Mouse (Mus musculus) heart, embryonic 14.5 days (tissue): ENCODE measurements around the gene Fam155a. TPM values are rescaled to one million over a fixed set of nuclear protein-coding genes. Genes with fewer than 3 reads are reported as not detected.
A peak's percentile ranks its signal among the peaks of the same experiment; 100 is the strongest.

Source experiments
- ATAC-seq: fragments of 200-750 bp; cut with Nextera tagmentation; 2 replicates; pipeline ENCODE4 v1.8.0; 2017; ENCODE audit warnings: low read depth, moderate TSS enrichment; ENCODE audit not compliant: insufficient number of reproducible peaks, insufficient read depth, low FRiP score
- H3K27ac ChIP-seq, 2 experiments: fragments of 200-500 bp in 1 of 2; fragments of 300-500 bp in 1 of 2; sonication (generic) in 1 of 2; replicated peaks in 1 of 2; 2 replicates each; pipeline ENCODE4 v1.5.1; 2012 to 2014; ENCODE audit warnings: low read depth in 2 of 2, low read length in 2 of 2, control low read depth in 1 of 2, mild to moderate bottlenecking in 1 of 2, mixed read lengths in 1 of 2; ENCODE audit not compliant: control insufficient read depth in 1 of 2, insufficient read depth in 1 of 2
- H3K27me3 ChIP-seq: fragments of 300-500 bp; sonication (generic); 2 replicates; pipeline ENCODE4 v1.6.1; 2014; ENCODE audit warnings: mild to moderate bottlenecking, low read length, control low read depth; ENCODE audit not compliant: control insufficient read depth, insufficient read depth
- H3K36me3 ChIP-seq: fragments of 300-500 bp; sonication (generic); 2 replicates; pipeline ENCODE4 v1.6.1; 2014; ENCODE audit warnings: mild to moderate bottlenecking, control low read depth, low read length, mixed read lengths; ENCODE audit not compliant: control insufficient read depth, insufficient read depth
- H3K4me1 ChIP-seq, 2 experiments: fragments of 200-500 bp in 1 of 2; fragments of 300-500 bp in 1 of 2; sonication (generic) in 1 of 2; 2 replicates each; pipeline ENCODE4 v1.6.1; 2012 to 2014; ENCODE audit warnings: low read length in 2 of 2, control low read depth in 1 of 2, mixed read lengths in 1 of 2; ENCODE audit not compliant: control insufficient read depth in 2 of 2, insufficient read depth in 2 of 2
- H3K4me2 ChIP-seq: fragments of 300-500 bp; sonication (generic); 2 replicates; pipeline ENCODE4 v1.6.1; 2014; ENCODE audit warnings: mild to moderate bottlenecking, low read length
- H3K4me3 ChIP-seq, 2 experiments: fragments of 200-500 bp in 1 of 2; fragments of 300-500 bp in 1 of 2; sonication (generic) in 1 of 2; 2 replicates each; pipeline ENCODE4 v1.5.1; 2012 to 2014; ENCODE audit warnings: low read length in 2 of 2, mild to moderate bottlenecking in 2 of 2, control low read depth in 1 of 2, low read depth in 1 of 2, moderate library complexity in 1 of 2; ENCODE audit not compliant: control insufficient read depth in 1 of 2, insufficient read depth in 1 of 2
- H3K9ac ChIP-seq: fragments of 300-500 bp; sonication (generic); 2 replicates; pipeline ENCODE4 v1.6.1; 2014; ENCODE audit warnings: mild to moderate bottlenecking, low read length
- H3K9me3 ChIP-seq: fragments of 300-500 bp; sonication (generic); 2 replicates; pipeline ENCODE4 v1.6.1; 2016; ENCODE audit warnings: low read length, control low read depth; ENCODE audit not compliant: control insufficient read depth
- WGBS: fragments of 180-500 bp; shearing (Covaris S2); extraction: QIAGEN DNeasy Blood & Tissue Kit; methylation state at CpG from one replicate; pipeline ENCODE4 v1.1.7; 2014; 5-methylcytosine and 5-hydroxymethylcytosine counted together
- polyA plus RNA-seq: library from polyadenylated mRNA; unstranded; fragments of >200 nt; fragmentation: Nextera tagmentation; extraction: Ambion mirVana; gene quantifications from 2 replicates; pipeline ENCODE4 v1.2.1, GENCODE M21; 2014

The Fam155a gene
- polyA plus RNA-seq, 1 experiment from 2014 or later = 0.16 TPM

DNA sequence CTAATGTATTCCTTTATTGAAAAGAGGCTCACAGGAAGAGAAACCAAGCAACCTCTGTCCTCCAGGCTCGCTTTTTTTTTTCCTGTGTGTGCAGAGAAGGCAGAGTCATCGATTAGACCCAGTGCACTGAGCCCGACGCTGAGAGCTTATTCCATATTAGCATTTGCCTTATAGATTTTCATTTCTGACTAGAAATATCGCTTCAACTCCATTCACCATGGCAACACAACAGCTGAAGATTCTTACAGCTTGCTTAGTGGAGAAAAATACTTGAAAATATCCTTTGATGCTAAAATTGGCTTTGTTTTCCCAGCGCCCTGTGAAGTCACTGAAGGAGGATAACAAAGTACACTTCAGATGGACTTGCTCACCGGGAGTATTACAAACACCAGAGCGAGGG lies 26.6 kb upstream of the Fam155a start:
- no peak for ATAC-seq
- 76% methylated on average over 8 of the region's 8 CpGs for WGBS
- H3K27ac ChIP-seq = no peak overlapping the region

DNA sequence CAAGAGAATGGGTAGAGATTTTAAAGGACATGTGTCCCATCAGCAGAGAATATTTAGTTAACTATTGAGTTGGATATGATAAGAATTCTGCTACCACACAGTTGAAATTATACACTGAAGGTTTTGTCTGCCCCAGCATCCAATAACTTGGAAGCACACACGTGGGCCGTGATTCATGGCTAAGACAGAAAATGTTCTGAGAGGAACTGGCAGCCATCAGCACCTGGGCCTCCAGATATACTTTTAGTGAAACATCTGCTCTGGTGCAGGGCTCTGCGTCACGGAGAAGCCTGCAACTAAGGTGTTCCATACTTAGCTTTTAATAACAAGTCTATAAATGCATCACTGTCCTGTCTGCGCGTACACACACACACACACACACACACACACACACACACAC lies 24.8 kb upstream of the Fam155a start:
- Histone ChIP-seq H3K4me2 (no peak overlapping the region), H3K27me3 (no peaks in the 10 kb centered on the region), H3K27ac (no peak overlapping the region), H3K9me3 (no peaks in the 10 kb centered on the region), H3K9ac (no peak overlapping the region), H3K4me1 (no peaks in the 10 kb centered on the region), H3K4me3 (no peak overlapping the region), H3K36me3 (no peaks in the 10 kb centered on the region)
- ATAC-seq = no peak
- WGBS = 89% methylated on average over 6 of the region's 6 CpGs

More for the DNA sequence above, 26.6 kb upstream of the Fam155a start:
- Histone ChIP-seq H3K4me2 (no peak overlapping the region), H3K27me3 (no peaks in the 10 kb centered on the region), H3K9ac (no peak overlapping the region), H3K4me3 (no peak overlapping the region), H3K4me1 (no peaks in the 10 kb centered on the region), H3K9me3 (no peaks in the 10 kb centered on the region), H3K36me3 (no peaks in the 10 kb centered on the region)

- Histone ChIP-seq H3K4me1 (no peaks in the 10 kb centered on the region), H3K9me3 (no peaks in the 10 kb centered on the region), H3K9ac (no peak overlapping the region), H3K36me3 (no peaks in the 10 kb centered on the region), H3K27ac (no peak overlapping the region), H3K27me3 (no peaks in the 10 kb centered on the region), H3K4me3 (no peak overlapping the region), H3K4me2 (no peak overlapping the region)
- ATAC-seq = no peak
- WGBS = 60% methylated on average over 9 of the region's 9 CpGs
Observed at GRCm38 (mm10) chr8:9793351-9793750, 22.4 kb upstream of the Fam155a start.

DNA sequence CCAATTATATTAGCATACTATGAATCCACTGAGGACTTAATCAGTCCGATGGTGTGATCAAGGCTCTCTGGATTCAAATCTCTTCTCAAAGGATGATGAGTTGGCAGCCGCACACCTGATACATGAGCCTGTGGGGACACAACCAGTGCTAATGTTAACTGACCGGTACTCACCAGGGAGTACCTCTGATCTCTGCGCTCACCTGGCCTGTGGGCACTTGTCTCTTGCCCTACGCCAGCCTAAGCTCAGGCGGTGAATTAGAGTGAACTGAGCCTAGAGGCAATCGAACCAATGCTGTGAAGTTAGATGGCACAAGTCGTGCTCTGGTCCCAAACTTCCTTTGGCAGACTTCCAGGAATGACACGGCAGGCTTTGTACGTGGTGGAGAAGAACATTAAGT lies 9.4 kb upstream of the Fam155a start:
- WGBS = 71% methylated on average over 10 of the region's 10 CpGs
- Histone ChIP-seq H3K9ac (no peak overlapping the region), H3K4me3 (no peak overlapping the region), H3K27ac (no peak overlapping the region), H3K36me3 (no peaks in the 10 kb centered on the region), H3K9me3 (no peaks in the 10 kb centered on the region), H3K27me3 (no peaks in the 10 kb centered on the region), H3K4me2 (no peak overlapping the region), H3K4me1 (no peaks in the 10 kb centered on the region)
- ATAC-seq = no peak

- Histone ChIP-seq H3K27me3 (peaks cover 5% of the 10 kb centered on the region; the same call in 1 of the 2 replicates), H3K4me1 (no peaks in the 10 kb centered on the region), H3K4me2 (no peak overlapping the region), H3K36me3 (no peaks in the 10 kb centered on the region), H3K9ac (no peak overlapping the region), H3K9me3 (no peaks in the 10 kb centered on the region), H3K4me3 (no peak overlapping the region), H3K27ac (no peak overlapping the region)
- WGBS = 72% methylated on average over 8 of the region's 8 CpGs
- no peak for ATAC-seq
Observed at GRCm38 (mm10) chr8:9778148-9778547, 7.2 kb upstream of the Fam155a start.

DNA sequence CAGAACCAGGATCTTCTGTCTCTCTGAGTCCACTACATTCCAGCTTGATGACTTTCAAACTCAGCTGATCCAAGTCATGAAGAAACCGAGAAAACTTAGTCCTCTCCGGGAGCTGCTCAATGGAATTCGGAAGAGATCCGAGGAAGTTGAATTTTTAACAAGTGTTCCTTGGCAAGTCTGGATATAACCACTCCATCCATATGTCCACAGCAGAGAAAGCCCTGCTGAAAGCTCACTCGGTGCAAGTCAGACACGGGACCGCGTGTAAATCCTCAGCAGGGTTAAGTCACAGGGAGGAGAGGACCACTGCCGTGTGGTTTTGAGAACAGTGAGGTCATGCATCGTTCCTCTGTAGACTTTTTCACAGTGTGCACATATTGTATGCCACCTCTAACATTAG lies 5.9 kb upstream of the Fam155a start:
- H3K36me3 ChIP-seq = no peaks in the 10 kb centered on the region
- H3K4me2 ChIP-seq = no peak overlapping the region
- WGBS = 83% methylated on average over 10 of the region's 10 CpGs
- no peak overlapping the region for H3K27ac ChIP-seq
- no peaks in the 10 kb centered on the region for H3K4me1 ChIP-seq
- no peak overlapping the region for H3K4me3 ChIP-seq
- peaks cover 18% of the 10 kb centered on the region for H3K27me3 ChIP-seq
- no peak for ATAC-seq
- no peak overlapping the region for H3K9ac ChIP-seq
- no peaks in the 10 kb centered on the region for H3K9me3 ChIP-seq

DNA sequence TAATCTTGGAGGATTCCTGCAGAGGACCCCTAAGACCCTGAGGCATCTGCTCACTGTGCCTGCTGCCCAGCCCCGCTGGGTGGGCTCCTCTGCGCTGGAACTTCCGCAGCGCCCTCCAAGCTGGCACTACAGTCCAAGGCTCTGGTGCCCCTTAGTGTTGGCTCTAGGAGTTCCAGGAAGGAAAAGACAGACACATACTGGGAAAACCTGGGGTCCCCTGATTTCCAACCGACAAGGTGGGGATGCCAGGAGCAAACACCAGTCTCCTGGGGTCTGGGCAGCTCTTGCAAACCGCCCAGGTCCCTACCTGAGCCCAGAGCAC lies 1.5 kb upstream of the Fam155a start:
- Histone ChIP-seq H3K4me1 (peaks cover 0 to 16% of the 10 kb centered on the region in 2 experiments; a peak in 3 of 4 replicates), H3K9me3 (no peaks in the 10 kb centered on the region), H3K27ac (no peak overlapping the region), H3K4me3 (peak overlapping the region; percentile 8 to 51; a peak in 3 of 4 replicates), H3K36me3 (no peaks in the 10 kb centered on the region), H3K27me3 (peaks cover 44% of the 10 kb centered on the region), H3K4me2 (peak overlapping the region; percentile 89), H3K9ac (no peak overlapping the region)
- no peak for ATAC-seq
- 4% methylated on average over 6 of the region's 6 CpGs for WGBS
